Mouse (Mus musculus): Measurements from ENCODE around the gene Ppp1r35. TPM values are rescaled to one million over a fixed set of nuclear protein-coding genes. Genes with fewer than 3 reads are reported as not detected.

Ppp1r35 gene
- polyA plus RNA-seq, 1 experiment from 2014 or later, result 22.3 TPM

GRCm38 (mm10) chr5:137785164-137786031, 6.7 kb downstream of the Ppp1r35 start:
- under 1% methylated on average over 51 of the region's 62 CpGs for WGBS
- H3K4me3 ChIP-seq, result peak overlapping the region; percentile 90
- peak; percentile 5; the same call in 1 of the 2 replicates for ATAC-seq (ENCODE audit: extremely low read depth, insufficient number of reproducible peaks, low FRiP score, low TSS enrichment)

GRCm38 (mm10) chr5:137786109-137786942, 7.7 kb downstream of the Ppp1r35 start:
- Histone ChIP-seq H3K9ac (peak overlapping the region; percentile 98), H3K36me3 (peaks cover 37% of the 10 kb centered on the region), H3K4me2 (peak overlapping the region; percentile 97), H3K9me3 (no peaks in the 10 kb centered on the region), H3K27ac (replicated peaks) (peak overlapping the region; percentile 98), H3K4me3 (peak overlapping the region; percentile 90), H3K27me3 (replicated peaks) (no peaks in the 10 kb centered on the region), H3K4me1 (peaks cover 36% of the 10 kb centered on the region)
- under 1% methylated on average over 79 of the region's 79 CpGs for WGBS
- peak; percentile 89 for ATAC-seq (ENCODE audit: extremely low read depth, insufficient number of reproducible peaks, low FRiP score, low TSS enrichment)

More at GRCm38 (mm10) chr5:137785164-137786031, 6.7 kb downstream of the Ppp1r35 start:
- Histone ChIP-seq H3K27me3 (replicated peaks) (no peaks in the 10 kb centered on the region), H3K4me2 (peak overlapping the region; percentile 79), H3K36me3 (peaks cover 46% of the 10 kb centered on the region), H3K9me3 (no peaks in the 10 kb centered on the region), H3K4me1 (peaks cover 37% of the 10 kb centered on the region), H3K27ac (replicated peaks) (peak overlapping the region; percentile 98), H3K9ac (peak overlapping the region; percentile 98)

DNA sequence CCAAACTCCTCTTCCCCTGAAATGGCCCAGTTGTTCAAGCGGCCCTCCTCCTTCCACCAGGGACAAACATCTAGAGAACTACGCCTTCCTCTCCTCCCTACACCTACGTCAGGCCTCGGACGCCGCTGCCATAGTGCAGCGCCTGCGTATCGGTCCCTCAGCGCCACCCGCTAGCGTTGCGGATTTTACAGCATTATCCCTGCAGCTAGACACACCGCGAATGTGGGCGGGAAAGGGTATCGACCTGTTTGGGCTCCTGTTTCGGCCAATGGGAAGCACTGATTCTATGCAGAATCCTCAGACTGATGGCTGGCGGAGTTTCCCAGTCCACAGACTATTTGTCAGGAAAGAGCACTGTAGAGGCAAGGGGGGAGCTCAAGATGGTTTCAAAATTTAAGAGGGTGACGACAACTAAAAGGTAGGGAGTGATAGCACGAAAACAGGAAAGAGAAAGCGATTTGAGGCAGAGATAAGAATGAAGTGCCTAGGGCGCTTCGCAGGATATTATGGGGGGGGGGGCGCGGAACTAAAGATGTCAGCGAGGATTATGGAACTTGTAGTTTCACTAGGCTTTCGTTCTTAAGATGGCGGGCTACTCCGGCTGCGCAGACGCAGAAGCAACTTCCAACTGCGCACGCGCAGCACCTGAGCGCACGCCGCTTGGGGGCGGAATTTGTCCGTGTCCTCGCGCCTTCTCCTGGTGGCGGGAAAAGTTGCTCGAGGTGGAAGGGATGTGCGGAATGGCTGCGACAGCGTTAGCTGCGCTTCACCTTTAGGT, 8.7 kb downstream of the Ppp1r35 start, which contains the start of the genes Mepce and Zcwpw1:
Gene Mepce (minus strand): TSS at position 505 of the 778 bp plus-strand sequence.
Gene Zcwpw1 (plus strand): TSS at position 648 of the 778 bp plus-strand sequence.
- under 1% methylated on average over 48 of the region's 48 CpGs for whole genome bisulfite sequencing

GRCm38 (mm10) chr5:137788171-137788570, 9.5 kb downstream of the Ppp1r35 start:
- H3K4me1 ChIP-seq, result peaks cover 28% of the 10 kb centered on the region
- ATAC-seq (ENCODE audit: extremely low read depth, insufficient number of reproducible peaks, low FRiP score, low TSS enrichment), result no peak
- H3K4me3 ChIP-seq, result peak overlapping the region; percentile 90
- peak overlapping the region; percentile 97 for H3K4me2 ChIP-seq
- no peaks in the 10 kb centered on the region for H3K27me3 ChIP-seq (replicated peaks)
- no peak overlapping the region for H3K27ac ChIP-seq (replicated peaks)
- WGBS, result 61% methylated on average over 24 of the region's 24 CpGs
- H3K36me3 ChIP-seq, result peaks cover 19% of the 10 kb centered on the region
- H3K9me3 ChIP-seq, result no peaks in the 10 kb centered on the region
- peak overlapping the region; percentile 47 for H3K9ac ChIP-seq

More for the DNA sequence above, 8.7 kb downstream of the Ppp1r35 start, which contains the start of the genes Mepce and Zcwpw1:
- peaks cover 36% of the 10 kb centered on the region for H3K4me1 ChIP-seq
- peak within 1 kb of the TSS; percentile 90 for H3K4me3 ChIP-seq
- peaks cover 27% of the 10 kb centered on the region for H3K36me3 ChIP-seq
- H3K27ac ChIP-seq (replicated peaks), result peak within 1 kb of the TSS; percentile 98
- no peaks in the 10 kb centered on the region for H3K9me3 ChIP-seq
- peak within 1 kb of the TSS; percentile 98 for H3K9ac ChIP-seq
- H3K27me3 ChIP-seq (replicated peaks), result no peaks in the 10 kb centered on the region
- ATAC-seq (ENCODE audit: extremely low read depth, insufficient number of reproducible peaks, low FRiP score, low TSS enrichment), result peak; percentile 20; the same call in 1 of the 2 replicates
- H3K4me2 ChIP-seq, result peak within 1 kb of the TSS; percentile 97

DNA sequence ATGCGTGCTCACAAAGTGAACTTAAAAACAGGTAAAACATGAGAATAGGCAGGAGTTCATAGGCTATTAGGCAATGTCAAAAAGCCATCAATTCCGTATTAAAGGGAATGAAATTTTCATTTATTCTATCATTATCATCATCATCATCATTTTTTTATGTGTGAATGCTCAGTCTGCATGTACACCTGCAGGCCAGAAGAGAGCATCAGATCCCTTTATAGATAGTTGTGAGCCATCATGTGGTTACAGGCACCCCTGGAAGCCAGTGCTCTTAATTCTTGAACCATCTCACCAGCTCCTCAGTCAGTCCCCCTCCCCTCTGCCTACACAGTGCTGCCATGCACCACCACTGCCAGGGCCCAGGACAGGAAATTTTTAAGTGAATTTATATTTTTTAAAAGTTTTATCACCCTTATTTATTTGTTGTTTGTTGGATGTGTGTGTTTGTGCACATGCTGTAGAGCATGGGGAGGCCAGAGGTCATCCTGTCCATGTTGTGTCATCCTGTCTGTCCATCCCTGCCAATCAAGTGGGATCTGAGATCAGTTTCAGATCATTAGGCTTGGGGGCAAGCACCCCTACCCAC, 10.4 kb downstream of the Ppp1r35 start:
- peaks cover 11% of the 10 kb centered on the region for H3K36me3 ChIP-seq

DNA sequence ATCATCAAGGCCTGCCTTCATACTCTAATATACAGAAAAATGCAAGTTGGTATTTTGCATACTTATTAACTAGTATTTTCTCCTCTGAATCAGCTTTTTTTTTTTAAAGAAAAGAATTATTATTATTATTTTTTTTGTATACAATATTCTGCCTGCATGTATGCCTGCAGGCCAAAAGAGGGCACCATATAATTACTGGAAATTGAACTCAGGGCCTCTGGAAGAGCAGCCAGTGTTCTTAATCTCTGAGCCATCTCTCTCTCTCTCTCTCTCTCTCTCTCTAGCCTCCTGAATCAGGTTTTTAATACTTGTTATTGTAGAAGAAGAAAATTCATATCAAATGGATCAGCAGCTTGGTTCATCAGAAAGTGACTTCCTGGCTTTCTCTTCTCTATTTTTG, 12.9 kb downstream of the Ppp1r35 start:
- ATAC-seq (ENCODE audit: extremely low read depth, insufficient number of reproducible peaks, low FRiP score, low TSS enrichment), result no peak
- H3K4me1 ChIP-seq, result peaks cover 6% of the 10 kb centered on the region

More for the DNA sequence above, 10.4 kb downstream of the Ppp1r35 start:
- Histone ChIP-seq H3K4me3 (no peak overlapping the region), H3K4me2 (no peak overlapping the region), H3K27me3 (replicated peaks) (no peaks in the 10 kb centered on the region), H3K27ac (replicated peaks) (no peak overlapping the region), H3K9ac (no peak overlapping the region), H3K4me1 (peaks cover 20% of the 10 kb centered on the region), H3K9me3 (no peaks in the 10 kb centered on the region)
- 87% methylated on average over 2 of the region's 2 CpGs for WGBS
- no peak for ATAC-seq (ENCODE audit: extremely low read depth, insufficient number of reproducible peaks, low FRiP score, low TSS enrichment)

DNA sequence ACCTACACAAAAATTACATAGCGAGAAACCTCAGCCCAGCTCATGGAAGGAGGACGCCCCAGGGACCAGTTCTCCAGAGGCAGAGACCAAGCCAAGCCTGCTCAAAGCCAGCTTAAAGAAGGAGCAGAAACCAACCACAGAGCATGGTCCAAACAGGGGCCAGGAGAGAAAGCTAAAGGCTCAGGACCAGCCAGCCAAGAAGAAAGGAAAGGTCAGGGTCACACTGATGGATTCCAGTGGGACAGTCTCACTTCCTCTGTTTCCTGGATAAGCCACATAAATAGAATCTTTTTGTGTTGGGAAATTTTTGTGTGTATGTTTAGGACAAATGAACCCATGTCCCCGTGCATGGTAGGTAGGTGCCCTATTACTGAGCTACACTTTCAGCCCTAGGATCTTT, 18.0 kb downstream of the Ppp1r35 start:
- 81% methylated on average over 3 of the region's 3 CpGs for WGBS
- no peak for ATAC-seq (ENCODE audit: extremely low read depth, insufficient number of reproducible peaks, low FRiP score, low TSS enrichment)

More for the DNA sequence above, 12.9 kb downstream of the Ppp1r35 start:
- H3K27ac ChIP-seq (replicated peaks), result no peak overlapping the region
- H3K27me3 ChIP-seq (replicated peaks), result no peaks in the 10 kb centered on the region
- H3K9me3 ChIP-seq, result no peaks in the 10 kb centered on the region
- H3K9ac ChIP-seq, result no peak overlapping the region
- H3K36me3 ChIP-seq, result no peaks in the 10 kb centered on the region
- H3K4me3 ChIP-seq, result no peak overlapping the region
- H3K4me2 ChIP-seq, result no peak overlapping the region

GRCm38 (mm10) chr5:137800917-137801316, 22.3 kb downstream of the Ppp1r35 start:
- H3K27me3 ChIP-seq (replicated peaks), result no peaks in the 10 kb centered on the region
- no peak overlapping the region for H3K27ac ChIP-seq (replicated peaks)
- H3K4me1 ChIP-seq, result no peaks in the 10 kb centered on the region
- ATAC-seq (ENCODE audit: extremely low read depth, insufficient number of reproducible peaks, low FRiP score, low TSS enrichment), result no peak
- H3K9ac ChIP-seq, result no peak overlapping the region
- WGBS, result 71% methylated on average over 3 of the region's 3 CpGs
- H3K9me3 ChIP-seq, result no peaks in the 10 kb centered on the region
- H3K4me2 ChIP-seq, result no peak overlapping the region
- no peak overlapping the region for H3K4me3 ChIP-seq
- no peaks in the 10 kb centered on the region for H3K36me3 ChIP-seq

More for the DNA sequence above, 18.0 kb downstream of the Ppp1r35 start:
- H3K27me3 ChIP-seq (replicated peaks), result no peaks in the 10 kb centered on the region
- H3K4me2 ChIP-seq, result no peak overlapping the region
- no peak overlapping the region for H3K9ac ChIP-seq
- H3K4me3 ChIP-seq, result no peak overlapping the region
- H3K27ac ChIP-seq (replicated peaks), result no peak overlapping the region
- H3K9me3 ChIP-seq, result no peaks in the 10 kb centered on the region
- H3K36me3 ChIP-seq, result no peaks in the 10 kb centered on the region
- H3K4me1 ChIP-seq, result no peaks in the 10 kb centered on the region

- WGBS, result 76% methylated on average over 1 of the region's 1 CpGs
Measured at GRCm38 (mm10) chr5:137806158-137806557, 27.5 kb downstream of the Ppp1r35 start.

GRCm38 (mm10) chr5:137808316-137808715, 29.7 kb downstream of the Ppp1r35 start:
- no peak overlapping the region for H3K9ac ChIP-seq
- ATAC-seq (ENCODE audit: extremely low read depth, insufficient number of reproducible peaks, low FRiP score, low TSS enrichment), result no peak
- WGBS, result 81% methylated on average over 5 of the region's 5 CpGs
- no peaks in the 10 kb centered on the region for H3K9me3 ChIP-seq
- H3K4me2 ChIP-seq, result no peak overlapping the region
- no peaks in the 10 kb centered on the region for H3K4me1 ChIP-seq
- no peak overlapping the region for H3K4me3 ChIP-seq
- H3K36me3 ChIP-seq, result no peaks in the 10 kb centered on the region
- H3K27me3 ChIP-seq (replicated peaks), result no peaks in the 10 kb centered on the region
- H3K27ac ChIP-seq (replicated peaks), result no peak overlapping the region

More at GRCm38 (mm10) chr5:137806158-137806557, 27.5 kb downstream of the Ppp1r35 start:
- Histone ChIP-seq H3K4me3 (no peak overlapping the region), H3K27me3 (replicated peaks) (no peaks in the 10 kb centered on the region), H3K9ac (no peak overlapping the region), H3K9me3 (no peaks in the 10 kb centered on the region), H3K36me3 (no peaks in the 10 kb centered on the region), H3K27ac (replicated peaks) (no peak overlapping the region), H3K4me1 (no peaks in the 10 kb centered on the region), H3K4me2 (no peak overlapping the region)
- ATAC-seq (ENCODE audit: extremely low read depth, insufficient number of reproducible peaks, low FRiP score, low TSS enrichment), result no peak
